Mouse (Mus musculus) lung, embryonic 14.5 days (tissue): ENCODE measurements around the gene Gja5. TPM values are rescaled to one million over a fixed set of nuclear protein-coding genes. Genes with fewer than 3 reads are reported as not detected.
"Not testable (repeated sequence)": the region's sequence is repeated elsewhere in the genome, so short reads cannot be mapped to it uniquely, and the experiment has no call there.

Experiments
- ATAC-seq: fragments of 200-750 bp; cut with Nextera tagmentation; 2 replicates; pipeline ENCODE4 v1.8.0; 2017; ENCODE audit warnings: mild to moderate bottlenecking, moderate TSS enrichment, moderate library complexity; ENCODE audit not compliant: insufficient read depth
- DNase-seq: peaks from one replicate; pipeline ENCODE4 v3.0.0-alpha.2; 2015
- H3K27ac ChIP-seq: fragments of 300-500 bp; sonication (generic); 2 replicates; pipeline ENCODE4 v1.5.1; 2014; ENCODE audit warnings: low read depth, mild to moderate bottlenecking, moderate library complexity
- H3K27me3 ChIP-seq: fragments of 300-500 bp; sonication (generic); 2 replicates; pipeline ENCODE4 v1.6.1; 2014; ENCODE audit warnings: low read length, control low read depth; ENCODE audit not compliant: insufficient read depth
- H3K36me3 ChIP-seq: fragments of 300-500 bp; sonication (generic); 2 replicates; pipeline ENCODE4 v1.6.1; 2014; ENCODE audit warnings: control low read depth; ENCODE audit not compliant: insufficient read depth
- H3K4me1 ChIP-seq: fragments of 300-500 bp; sonication (generic); 2 replicates; pipeline ENCODE4 v1.6.1; 2014; ENCODE audit warnings: antibody characterized with exemption, control low read depth; ENCODE audit not compliant: insufficient read depth
- H3K4me2 ChIP-seq: fragments of 300-500 bp; sonication (generic); 2 replicates; pipeline ENCODE4 v1.6.1; 2014; ENCODE audit warnings: mild to moderate bottlenecking
- H3K4me3 ChIP-seq: fragments of 300-500 bp; sonication (generic); 2 replicates; pipeline ENCODE4 v1.5.1; 2014; ENCODE audit warnings: low read depth, low read length
- H3K9ac ChIP-seq: fragments of 300-500 bp; sonication (generic); 2 replicates; pipeline ENCODE4 v1.6.1; 2014
- H3K9me3 ChIP-seq: fragments of 300-500 bp; sonication (generic); 2 replicates; pipeline ENCODE4 v1.6.1; 2016; ENCODE audit warnings: low read depth, low read length, control low read depth
- CTCF ChIP-seq: IDR thresholded peaks from 2 replicates; pipeline ENCODE4 v1.5.1; 2016; ENCODE audit warnings: antibody characterized with exemption, low read depth
- WGBS: fragments of 180-500 bp; shearing (Covaris S2); extraction: QIAGEN DNeasy Blood & Tissue Kit; methylation state at CpG from one replicate; pipeline ENCODE4 v1.1.7; 2014; 5-methylcytosine and 5-hydroxymethylcytosine counted together
- polyA plus RNA-seq: library from polyadenylated mRNA; unstranded; fragments of >200 nt; fragmentation: Nextera tagmentation; extraction: Ambion mirVana; gene quantifications from 2 replicates; pipeline ENCODE4 v1.2.1, GENCODE M21; 2014

Gene Gja5
- polyA plus RNA-seq, 1 experiment from 2014 or later = 6.4 TPM

DNA sequence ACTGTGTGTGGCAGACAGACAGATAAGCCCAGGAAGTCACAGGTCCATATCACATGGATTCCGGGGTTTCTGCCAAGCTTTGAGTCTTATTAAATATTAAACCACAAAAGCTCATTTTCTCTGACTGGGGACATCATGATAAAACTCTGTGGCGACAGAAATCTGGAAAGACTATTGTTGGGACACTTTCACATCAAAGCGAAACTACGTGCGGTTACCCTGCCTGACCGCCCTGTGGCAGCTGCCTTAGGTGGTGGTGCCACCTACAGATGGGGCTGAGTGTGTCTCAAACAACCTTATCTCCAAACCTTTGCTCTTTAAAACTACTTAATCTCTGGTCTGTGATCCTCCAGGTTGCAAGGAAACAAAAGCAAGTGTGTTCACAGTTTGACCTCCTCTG is 171.9 kb downstream of the Gja5 start:
- WGBS = 16% methylated on average over 6 of the region's 6 CpGs
- ATAC-seq = peak; percentile 62

DNA sequence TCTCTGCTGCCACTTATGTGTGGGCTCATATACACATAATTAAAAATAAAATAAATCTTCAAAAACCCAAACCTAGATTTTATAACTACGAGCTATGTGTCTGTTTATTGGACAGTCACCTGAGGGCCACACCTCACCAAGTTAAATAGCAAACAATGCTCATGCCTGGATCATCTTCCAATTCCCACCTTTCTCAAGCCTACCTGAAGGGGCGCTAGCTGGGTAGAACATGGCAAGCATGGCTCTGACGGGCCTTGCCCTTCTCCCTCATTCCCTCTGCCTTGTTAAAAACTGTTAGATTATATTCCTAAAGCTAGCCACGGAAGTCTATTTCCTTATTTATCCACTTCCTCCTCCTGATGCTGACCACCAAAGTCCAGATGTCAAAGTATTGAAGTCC is 173.9 kb downstream of the Gja5 start:
- Histone ChIP-seq H3K4me2 (no peak overlapping the region), H3K4me1 (peaks cover 4% of the 10 kb centered on the region; the same call in 1 of the 2 replicates), H3K27me3 (no peaks in the 10 kb centered on the region), H3K4me3 (no peak overlapping the region), H3K9ac (no peak overlapping the region), H3K36me3 (no peaks in the 10 kb centered on the region), H3K27ac (no peak overlapping the region), H3K9me3 (no peaks in the 10 kb centered on the region)
- 43% methylated on average over 4 of the region's 4 CpGs for WGBS
- ATAC-seq (no peak), DNase-seq (no peak)
- peak; percentile 50 for TF ChIP-seq CTCF

More for the DNA sequence above, 171.9 kb downstream of the Gja5 start:
- peak; percentile 76 for DNase-seq
- H3K4me2 ChIP-seq = peak overlapping the region; percentile 41
- peak; percentile 76 for TF ChIP-seq CTCF
- H3K4me3 ChIP-seq = peak overlapping the region; percentile 11; the same call in 1 of the 2 replicates
- H3K9ac ChIP-seq = no peak overlapping the region
- no peaks in the 10 kb centered on the region for H3K9me3 ChIP-seq
- H3K4me1 ChIP-seq = peaks cover 4% of the 10 kb centered on the region; the same call in 1 of the 2 replicates
- no peaks in the 10 kb centered on the region for H3K36me3 ChIP-seq
- peak overlapping the region; percentile 1; the same call in 1 of the 2 replicates for H3K27ac ChIP-seq
- H3K27me3 ChIP-seq = no peaks in the 10 kb centered on the region

DNA sequence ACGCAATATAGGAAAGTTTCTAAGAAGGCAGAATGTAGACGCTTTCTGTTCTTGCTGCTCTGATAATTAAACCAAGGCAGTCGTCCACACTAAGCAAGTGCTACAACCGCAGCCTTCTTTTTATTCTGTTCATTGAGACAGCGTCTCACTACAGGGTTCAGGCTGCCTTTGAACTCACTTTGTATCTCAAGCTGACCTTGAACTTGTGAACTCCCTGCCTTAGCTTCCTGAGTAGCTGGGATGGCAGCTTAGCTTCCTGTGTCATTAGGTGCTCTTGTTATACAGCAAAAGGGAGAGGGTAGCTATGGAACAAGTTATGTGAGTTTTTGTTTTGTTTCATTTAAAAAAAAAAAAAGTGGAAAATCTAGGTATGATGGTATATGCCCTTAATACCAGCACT is 177.7 kb downstream of the Gja5 start:
- 84% methylated on average over 5 of the region's 5 CpGs for WGBS
- Histone ChIP-seq H3K4me1 (peaks cover 4% of the 10 kb centered on the region; the same call in 1 of the 2 replicates), H3K27me3 (no peaks in the 10 kb centered on the region), H3K4me3 (no peak overlapping the region), H3K4me2 (no peak overlapping the region), H3K9ac (no peak overlapping the region), H3K9me3 (no peaks in the 10 kb centered on the region), H3K27ac (no peak overlapping the region), H3K36me3 (no peaks in the 10 kb centered on the region)
- ATAC-seq (no peak), DNase-seq (no peak)
- TF ChIP-seq CTCF = no peak

DNA sequence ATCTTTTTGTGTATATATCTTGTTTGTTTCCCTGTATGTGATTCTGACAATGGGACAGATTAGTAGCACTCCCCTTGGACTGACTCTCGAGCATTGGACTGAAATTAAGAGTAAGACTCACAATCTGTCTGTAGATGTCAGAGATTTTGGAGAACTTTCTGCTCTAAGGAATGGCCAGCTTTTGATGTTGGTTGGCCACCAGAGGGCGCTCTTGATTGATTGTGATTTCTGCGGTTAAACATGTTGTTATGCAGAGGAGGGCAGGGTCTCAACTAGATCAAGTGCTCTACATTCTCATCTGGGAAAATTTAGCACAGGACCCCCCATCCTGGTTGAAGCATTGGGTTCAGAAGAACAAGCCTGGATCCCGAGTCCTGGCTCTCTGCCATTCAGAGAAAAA is 182.8 kb downstream of the Gja5 start:
- no peaks in the 10 kb centered on the region for H3K9me3 ChIP-seq
- 72% methylated on average over 4 of the region's 4 CpGs for WGBS
- no peaks in the 10 kb centered on the region for H3K27me3 ChIP-seq
- H3K4me2 ChIP-seq = no peak overlapping the region
- H3K4me3 ChIP-seq = no peak overlapping the region
- no peak overlapping the region for H3K27ac ChIP-seq
- H3K9ac ChIP-seq = no peak overlapping the region
- no peaks in the 10 kb centered on the region for H3K36me3 ChIP-seq
- ATAC-seq (no peak), DNase-seq (peak; percentile 69)
- H3K4me1 ChIP-seq = no peaks in the 10 kb centered on the region
- peak; percentile 57 for TF ChIP-seq CTCF

DNA sequence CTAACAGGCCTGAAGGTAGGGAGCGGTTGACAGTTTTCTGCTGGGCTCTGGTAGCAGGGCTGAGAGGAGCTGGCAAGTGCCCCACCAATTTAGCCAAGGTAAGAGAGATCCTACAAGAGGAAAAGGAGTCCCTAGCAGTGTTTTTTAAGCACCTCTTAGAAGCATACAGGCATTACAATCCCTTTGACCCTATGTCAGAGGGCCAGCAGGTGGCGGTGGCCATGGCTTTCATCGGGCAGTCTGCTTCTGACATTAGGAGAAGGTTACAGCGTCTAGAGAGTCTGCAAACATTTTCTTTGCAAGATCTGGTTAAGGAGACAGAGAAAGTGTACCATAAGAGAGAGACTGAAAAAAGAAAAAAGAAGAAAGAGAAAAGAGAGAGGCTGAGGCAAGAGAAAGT is 183.8 kb downstream of the Gja5 start:
- H3K9ac ChIP-seq, H3K4me3 ChIP-seq, ATAC-seq, H3K4me2 ChIP-seq, H3K36me3 ChIP-seq, H3K9me3 ChIP-seq, H3K27me3 ChIP-seq, H3K4me1 ChIP-seq, DNase-seq, H3K27ac ChIP-seq: not testable (repeated sequence)
- 87% methylated on average over 4 of the region's 4 CpGs for WGBS

DNA sequence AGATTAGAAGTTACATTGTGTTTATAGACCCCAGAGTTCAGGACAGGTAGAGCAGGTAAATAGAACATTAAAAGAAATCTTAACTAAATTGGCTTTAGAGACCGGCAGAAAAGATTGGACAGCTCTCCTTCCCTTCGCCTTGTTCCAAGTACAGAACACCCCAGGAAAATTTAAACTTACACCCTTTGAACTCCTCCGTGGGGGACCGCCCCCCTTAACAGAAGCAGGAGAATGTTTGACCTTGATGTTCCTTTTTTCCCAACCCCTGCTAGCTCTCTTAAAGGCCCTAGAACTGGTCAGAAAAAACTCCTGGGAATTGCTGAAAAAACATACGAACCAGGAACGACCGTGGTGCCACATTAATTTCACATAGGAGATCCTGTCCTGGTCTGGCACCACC is 187.5 kb downstream of the Gja5 start:
- not testable (repeated sequence) for ATAC-seq, H3K4me3 ChIP-seq, H3K36me3 ChIP-seq, H3K4me2 ChIP-seq, H3K27ac ChIP-seq, H3K9me3 ChIP-seq, H3K9ac ChIP-seq, H3K27me3 ChIP-seq, H3K4me1 ChIP-seq, DNase-seq
- 83% methylated on average over 7 of the region's 7 CpGs for WGBS

DNA sequence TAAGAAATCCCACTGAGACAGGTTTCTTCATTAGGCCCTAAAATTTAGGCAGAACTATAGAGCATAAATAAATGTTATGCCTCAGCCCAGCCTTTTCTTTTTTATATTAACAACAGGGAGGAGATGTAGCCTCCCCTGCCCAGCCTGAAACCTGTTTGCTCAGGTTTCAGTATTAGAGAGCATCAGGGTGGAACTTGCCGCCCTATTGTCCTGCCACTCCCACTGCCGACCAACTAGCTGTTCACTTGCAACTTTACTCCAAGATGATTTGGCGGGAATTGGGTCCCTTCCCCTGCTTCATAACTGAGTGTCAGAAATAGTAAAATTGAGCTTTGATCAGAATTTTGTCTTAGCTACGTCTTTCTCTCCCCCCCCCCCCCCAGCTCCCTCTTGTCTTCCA is 192.2 kb downstream of the Gja5 start:
- not testable (repeated sequence) for DNase-seq, ATAC-seq
- 70% methylated on average over 4 of the region's 4 CpGs for WGBS

More for the DNA sequence above, 192.2 kb downstream of the Gja5 start:
- H3K27ac ChIP-seq, H3K9ac ChIP-seq, H3K9me3 ChIP-seq, H3K4me1 ChIP-seq, H3K4me3 ChIP-seq, H3K27me3 ChIP-seq, H3K4me2 ChIP-seq, H3K36me3 ChIP-seq: not testable (repeated sequence)
